Mouse (Mus musculus) testis, adult 2 months (tissue): ENCODE data around the gene Tcf7l1.

Source experiments
- CTCF ChIP-seq: fragments of 200-500 bp; IDR thresholded peaks from 2 replicates; pipeline ENCODE4 v1.5.1; 2012; ENCODE audit warnings: low read depth, mild to moderate bottlenecking, inconsistent platforms, low read length, moderate library complexity; ENCODE audit not compliant: control insufficient read depth, insufficient read depth, insufficient replicate concordance
- POLR2A ChIP-seq: fragments of 200-500 bp; IDR thresholded peaks from 2 replicates; pipeline ENCODE4 v1.6.1; 2012; ENCODE audit warnings: low read depth, mild to moderate bottlenecking, inconsistent platforms, low read length, moderate library complexity; ENCODE audit not compliant: control insufficient read depth

- TF ChIP-seq CTCF, result no peak
- TF ChIP-seq POLR2A, result no peak
These were observed 45.5 kb upstream of the Tcf7l1 start for GRCm38 (mm10) chr6:72834518-72834917.
